Mouse (Mus musculus) heart, postnatal 25 days (tissue): ENCODE results near the gene Slc46a3. TPM values are rescaled to one million over a fixed set of nuclear protein-coding genes. Genes with fewer than 3 reads are reported as not detected.

Experiments
- DNase-seq: peaks from one replicate; pipeline ENCODE4 v3.0.0; 2022; ENCODE audit warnings: low spot score
- intact Hi-C: fragments of 180-260 bp; cut with DNase I; formaldehyde crosslinking; loops from one replicate; pipeline ENCODE4 v1.15.1; 2025
- total RNA-seq, 2 experiments: library from RNA; stranded (reverse); gene quantifications; 2 replicates each; pipeline ENCODE4 v1.2.3; 2021

Gene Slc46a3
- total RNA-seq, 2 experiments from 2014 or later, result 11.7 to 12.7 TPM

DNA sequence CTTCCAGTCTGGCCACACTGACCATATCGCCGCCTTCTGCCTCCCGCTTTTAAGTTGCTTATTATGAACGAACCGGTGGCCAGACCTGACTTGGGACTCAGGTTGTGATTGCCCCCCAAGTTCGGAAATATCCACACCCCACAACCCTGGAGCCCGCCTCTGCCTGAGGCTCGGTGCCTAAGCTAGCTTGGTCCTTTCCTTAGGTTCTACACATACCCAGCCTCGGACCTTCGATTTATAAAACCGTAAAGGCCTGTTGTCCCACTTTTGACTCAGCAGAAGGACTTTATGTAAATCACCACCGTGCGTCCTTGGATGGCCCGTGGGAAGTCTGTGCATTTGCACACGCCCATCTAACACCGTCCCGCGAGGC lies 34.6 kb downstream of the Slc46a3 start:
- no peak for DNase-seq
- intact Hi-C loops, result no loop called here

DNA sequence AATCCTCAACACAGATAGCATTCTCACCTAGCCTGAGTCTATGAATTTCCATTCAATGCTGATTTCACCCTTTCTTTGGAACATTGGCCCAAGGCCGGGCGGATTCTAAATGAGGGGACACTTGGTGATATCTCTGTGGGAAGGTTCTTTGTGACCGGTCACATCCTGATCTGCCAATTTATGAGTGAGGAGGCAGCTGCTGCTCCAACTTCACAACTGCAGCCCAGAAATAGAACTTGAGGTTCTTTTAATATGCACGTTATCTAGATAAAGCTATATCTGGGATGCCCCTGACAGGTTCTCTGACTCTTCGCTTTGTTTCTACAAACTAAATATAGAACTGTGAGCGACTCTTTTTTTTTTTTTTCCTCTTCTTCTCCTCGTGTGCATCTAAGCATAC lies 44.4 kb downstream of the Slc46a3 start:
- intact Hi-C loops, result no loop called here
- no peak for DNase-seq

DNA sequence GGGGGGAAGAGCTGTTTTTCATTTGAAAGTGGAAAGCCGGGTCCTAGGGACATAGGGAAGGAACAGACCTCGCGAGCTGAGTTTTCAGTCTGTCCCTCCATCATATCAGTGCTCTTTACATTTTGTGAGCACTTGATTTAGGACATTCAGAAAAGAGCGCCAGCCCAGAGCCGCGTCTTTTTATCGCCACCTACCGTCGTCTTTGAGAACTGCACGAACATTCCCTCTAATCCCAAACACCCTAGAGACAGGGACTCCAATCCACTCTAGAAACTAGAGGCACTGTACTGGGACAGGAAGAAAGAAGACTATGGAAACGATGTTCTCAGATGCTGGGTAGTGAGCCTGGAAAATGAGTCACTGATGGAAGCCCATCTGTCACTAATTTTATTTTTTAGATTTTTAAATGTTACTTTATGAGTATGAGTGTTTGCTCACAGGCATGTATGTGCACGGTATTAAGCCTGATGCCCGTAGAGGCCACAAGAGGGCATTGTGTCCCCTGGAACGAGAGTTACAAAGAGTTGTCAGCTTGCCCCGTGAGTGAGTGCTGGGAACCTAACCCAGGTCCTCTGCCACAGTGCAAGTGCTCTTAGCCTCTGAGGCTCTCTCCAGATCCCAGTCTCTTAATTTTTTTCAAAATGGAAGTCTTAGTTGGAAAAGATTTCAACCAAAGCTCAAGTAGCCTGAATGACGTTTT lies 46.3 kb downstream of the Slc46a3 start:
- DNase-seq, result no peak
- intact Hi-C loops, result loop anchor here (2.0 to 5.0 kb wide), 2 partner anchors 126 to 431 kb away; no protein-coding TSS in a partner anchor

DNA sequence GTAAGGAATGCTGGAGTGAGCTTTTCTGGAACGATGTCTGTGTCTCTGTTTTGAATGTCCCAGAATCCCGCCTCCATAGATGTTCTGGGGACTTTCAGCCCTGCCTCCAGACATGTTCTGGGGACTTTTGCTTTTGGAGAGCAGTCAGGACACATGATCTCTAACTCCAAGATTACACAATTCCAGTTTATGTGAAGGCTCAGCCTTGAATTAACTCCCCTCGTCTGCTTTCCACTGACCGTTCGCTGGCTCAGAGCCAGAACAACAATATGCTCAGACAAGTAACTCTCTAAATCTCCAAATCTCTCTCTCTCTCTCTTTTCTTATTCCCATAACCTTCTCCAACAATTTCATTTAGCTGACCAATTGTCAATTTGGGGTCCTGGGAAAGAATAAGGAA lies 47.3 kb downstream of the Slc46a3 start:
- DNase-seq, result no peak
- intact Hi-C loops, result loop anchor here (1.0 to 5.0 kb wide), 2 partner anchors 264 to 430 kb away; no protein-coding TSS in a partner anchor

DNA sequence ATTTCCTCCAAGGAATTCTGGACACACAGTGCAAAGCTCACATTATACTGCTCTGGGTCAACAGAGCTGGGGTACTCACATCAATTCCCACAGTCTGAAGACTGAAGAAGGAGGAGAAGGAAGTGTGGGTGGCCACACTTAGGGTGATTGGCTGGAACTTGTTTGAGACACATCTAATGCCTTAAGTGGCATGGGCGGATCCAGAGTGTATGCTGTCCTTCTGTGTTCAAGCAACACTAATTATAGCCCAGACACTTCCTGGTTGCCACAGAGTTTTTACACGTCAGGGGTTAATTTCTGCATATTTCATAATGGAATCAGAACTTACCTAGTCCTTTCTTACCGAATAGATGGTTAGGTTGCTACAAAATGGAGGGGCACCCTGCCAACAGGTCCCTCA lies 49.3 kb downstream of the Slc46a3 start:
- intact Hi-C loops, result loop anchor here (5.0 kb wide), 1 partner anchor 428 kb away; no protein-coding TSS in a partner anchor
- no peak for DNase-seq

DNA sequence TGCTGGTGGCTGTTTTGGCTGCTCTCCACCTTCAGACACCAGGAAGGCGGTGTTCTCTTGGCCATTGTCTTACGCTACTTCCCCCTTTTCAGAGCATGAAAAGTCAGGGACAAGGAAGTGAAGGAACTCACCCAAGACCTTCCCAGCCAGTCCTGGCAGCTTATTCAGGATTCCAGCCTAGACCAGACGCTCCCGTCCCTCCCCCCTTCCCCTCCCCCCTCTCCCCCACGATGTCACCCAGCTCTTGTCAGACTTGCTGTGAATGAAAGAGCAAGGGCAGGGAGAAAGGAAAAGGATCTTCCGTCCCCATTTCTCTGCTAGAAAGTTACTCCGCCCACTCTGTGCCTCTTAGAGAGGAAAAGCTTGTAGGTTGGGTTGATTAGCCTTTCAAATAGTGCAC lies 51.3 kb downstream of the Slc46a3 start:
- intact Hi-C loops, result no loop called here
- no peak for DNase-seq

DNA sequence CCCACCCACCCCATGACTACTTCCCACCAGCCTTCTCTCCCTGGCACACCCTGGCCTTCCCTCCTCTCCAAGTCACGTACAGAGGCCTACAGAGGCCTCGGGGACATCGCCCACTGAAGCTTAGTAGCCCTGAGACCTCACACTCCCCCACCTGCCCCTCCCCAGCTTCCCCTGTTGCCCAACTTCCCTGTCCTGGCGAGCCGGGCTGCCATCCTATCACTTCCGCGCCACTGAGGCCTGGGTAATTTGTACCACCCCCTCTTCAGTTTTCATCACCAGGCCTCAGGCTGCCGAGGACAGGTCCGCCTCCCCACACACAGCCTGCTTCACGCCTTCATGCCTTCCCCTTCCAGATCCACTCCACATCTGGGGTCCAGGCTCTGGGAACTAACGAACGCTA lies 55.2 kb downstream of the Slc46a3 start:
- intact Hi-C loops, result no loop called here

DNA sequence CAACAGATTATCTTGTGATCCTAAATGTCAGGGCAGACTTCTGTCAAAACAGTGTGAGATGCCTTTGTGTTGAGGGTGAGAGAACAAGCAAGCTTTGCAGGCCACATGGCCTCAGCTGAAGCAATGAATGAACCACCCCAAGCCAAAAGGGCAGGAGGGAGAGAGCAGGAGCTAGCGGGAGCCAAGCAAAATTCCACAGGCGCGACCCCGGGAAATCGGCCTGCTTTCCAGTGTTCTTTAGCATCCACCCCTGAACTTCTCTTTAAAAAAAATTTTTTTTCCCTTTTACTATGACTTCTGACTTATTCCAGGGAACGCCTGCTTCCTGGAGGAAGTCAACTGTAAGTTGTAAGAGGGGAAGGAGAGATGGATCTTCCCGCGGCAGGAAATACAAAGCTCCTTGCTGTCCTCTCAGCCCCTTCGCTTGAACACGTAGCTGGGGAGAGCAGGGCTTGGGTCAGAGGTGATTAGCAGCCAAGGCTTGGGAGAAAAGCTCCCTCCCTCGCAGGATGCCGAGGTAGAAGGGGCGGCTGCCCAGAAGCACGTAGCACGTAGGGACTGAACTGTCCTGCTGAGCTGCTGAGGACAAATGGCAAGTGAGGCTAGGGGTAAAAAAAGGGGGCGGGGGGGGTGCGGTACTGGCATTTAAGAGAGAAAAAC lies 59.6 kb downstream of the Slc46a3 start:
- DNase-seq, result no peak
- intact Hi-C loops, result no loop called here

More for the DNA sequence above, 55.2 kb downstream of the Slc46a3 start:
- DNase-seq, result no peak

DNA sequence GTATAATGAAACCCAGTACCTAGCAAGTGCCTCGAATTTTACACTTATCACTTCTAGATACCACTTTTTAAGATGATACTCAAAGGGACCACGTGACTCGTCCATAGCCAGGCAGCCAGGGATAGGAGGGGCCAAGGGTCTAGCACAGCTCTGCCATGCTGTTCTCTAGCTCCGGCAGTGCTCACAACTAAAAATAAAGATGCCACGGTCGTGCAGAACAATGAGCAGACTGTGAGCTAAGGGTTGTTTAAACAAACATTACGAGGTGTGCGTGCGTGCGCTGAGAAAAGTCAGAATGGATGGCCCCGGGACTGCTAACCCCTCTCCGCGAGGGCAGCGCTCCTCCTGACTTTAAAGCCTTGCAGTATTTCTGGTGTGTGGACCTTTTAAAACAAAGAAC lies 61.8 kb downstream of the Slc46a3 start:
- intact Hi-C loops, result no loop called here
- DNase-seq, result no peak

DNA sequence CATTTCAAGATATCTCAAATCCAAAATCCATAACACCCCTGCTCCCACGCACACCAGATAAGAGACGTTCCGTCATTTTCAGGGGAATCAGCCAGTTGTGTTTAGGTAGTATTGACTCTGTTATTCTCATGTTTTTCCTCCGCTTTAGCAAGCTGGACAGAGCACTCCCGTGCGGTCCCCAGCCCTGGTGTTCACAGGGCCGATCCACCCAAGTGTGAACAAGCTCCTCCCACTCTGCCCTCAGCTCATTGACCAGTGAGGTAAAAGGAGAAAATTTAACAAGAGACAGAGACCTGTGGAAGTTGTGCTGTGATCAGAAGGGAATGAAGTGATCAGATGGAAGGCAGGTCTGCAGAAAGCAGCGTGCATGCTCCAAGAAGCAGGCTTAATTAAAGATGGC lies 65.8 kb downstream of the Slc46a3 start:
- DNase-seq, result no peak
- intact Hi-C loops, result loop anchor here (5.0 kb wide), 1 partner anchor 72 kb away; no protein-coding TSS in a partner anchor

Other genes with a start within 250 kb of the Slc46a3 start
- 10 to 100 TPM; 61.7 to 76.9 TPM for gene Flt1, start 168.8 kb downstream of the Slc46a3 start, total RNA-seq
- 100 to 1,000 TPM; 129 to 142 TPM for gene Pomp, start 34.4 kb downstream of the Slc46a3 start, total RNA-seq
- 100 to 1,000 TPM in 1 of 2 experiments, 10 to 100 TPM in 1; 98.1 to 109 TPM for gene Mtus2, start 62.5 kb upstream of the Slc46a3 start, total RNA-seq